Mouse (Mus musculus) kidney, embryonic 15.5 days (tissue): ENCODE measurements at regions not wholly inside any gene's neighbourhood (a gene's known extent, or its start where the extent isn't known, plus 50 kb on each side); places are given as distances from the start of the nearest gene placed in this dataset.

Experiments used
- ATAC-seq: fragments of 200-750 bp; cut with Nextera tagmentation; replicated peaks from 2 replicates; pipeline ENCODE4 v1.8.0; 2017; ENCODE audit warnings: moderate TSS enrichment; ENCODE audit not compliant: low FRiP score
- H3K27ac ChIP-seq: fragments of 300-500 bp; sonication (generic); 2 replicates; pipeline ENCODE4 v1.5.1; 2015; ENCODE audit warnings: mild to moderate bottlenecking, inconsistent platforms
- H3K27me3 ChIP-seq: fragments of 300-500 bp; sonication (generic); 2 replicates; pipeline ENCODE4 v1.6.1; 2015; ENCODE audit warnings: inconsistent platforms
- H3K36me3 ChIP-seq: fragments of 300-500 bp; sonication (generic); 2 replicates; pipeline ENCODE4 v1.6.1; 2015; ENCODE audit warnings: inconsistent platforms
- H3K4me1 ChIP-seq: fragments of 300-500 bp; sonication (generic); 2 replicates; pipeline ENCODE4 v1.6.1; 2015; ENCODE audit warnings: inconsistent platforms
- H3K4me2 ChIP-seq: fragments of 300-500 bp; sonication (generic); 2 replicates; pipeline ENCODE4 v1.6.1; 2015; ENCODE audit warnings: moderate library complexity, mild to moderate bottlenecking, inconsistent platforms
- H3K4me3 ChIP-seq: fragments of 300-500 bp; sonication (generic); replicated peaks from 2 replicates; pipeline ENCODE4 v1.5.1; 2015; ENCODE audit warnings: mild to moderate bottlenecking, inconsistent platforms
- H3K9ac ChIP-seq: fragments of 300-500 bp; sonication (generic); 2 replicates; pipeline ENCODE4 v1.6.1; 2015; ENCODE audit warnings: mild to moderate bottlenecking, inconsistent platforms
- H3K9me3 ChIP-seq: fragments of 300-500 bp; sonication (generic); replicated peaks from 2 replicates; pipeline ENCODE4 v1.6.1; 2016; ENCODE audit warnings: inconsistent platforms
- whole genome bisulfite sequencing: fragments of 180-500 bp; shearing (Covaris S2); methylation state at CpG from one replicate; pipeline ENCODE4 v1.1.7; 2015; ENCODE audit warnings: mixed read lengths; 5-methylcytosine and 5-hydroxymethylcytosine counted together

- H3K27ac ChIP-seq: peak overlapping the region; percentile 68
- peaks cover 5% of the 10 kb centered on the region; the same call in 1 of the 2 replicates for H3K9me3 ChIP-seq
- WGBS: 9% methylated on average over 7 of the region's 7 CpGs
- no peak overlapping the region for H3K9ac ChIP-seq
- peak; percentile 93 for ATAC-seq
- peak overlapping the region; percentile 20; the same call in 1 of the 2 replicates for H3K4me2 ChIP-seq
- no peaks in the 10 kb centered on the region for H3K27me3 ChIP-seq
- H3K36me3 ChIP-seq: no peaks in the 10 kb centered on the region
- no peak overlapping the region for H3K4me3 ChIP-seq
- H3K4me1 ChIP-seq: peaks cover 9% of the 10 kb centered on the region; the same call in 1 of the 2 replicates
Measured at GRCm38 (mm10) chr4:81005507-81006328, 95.3 kb downstream of the Lurap1l start.

DNA sequence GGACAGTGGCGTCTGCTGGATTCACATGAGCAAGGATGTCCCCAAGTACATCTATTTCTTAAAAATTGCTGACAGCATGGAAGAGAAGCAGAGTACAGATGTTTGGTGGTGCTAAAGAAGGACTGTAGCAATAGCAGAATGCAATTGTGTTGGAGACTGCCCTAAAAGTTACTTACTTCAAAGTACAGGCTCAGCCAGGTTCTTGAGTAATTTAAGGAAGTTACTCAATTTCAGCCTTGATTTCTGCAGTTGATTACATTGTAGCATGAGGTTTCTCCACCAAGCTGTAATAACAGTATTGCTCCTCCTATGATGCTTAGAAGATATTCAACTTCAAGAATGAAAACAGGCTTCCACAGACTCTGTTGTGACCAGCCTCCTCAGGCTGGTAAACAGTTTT lies 96.1 kb downstream of the Lurap1l start:
- H3K27ac ChIP-seq: peak overlapping the region; percentile 68
- WGBS: 34% methylated on average over 1 of the region's 1 CpGs
- ATAC-seq: no peak

GRCm38 (mm10) chr4:81021850-81022249 lies 111.4 kb downstream of the Lurap1l start:
- Histone ChIP-seq H3K9ac (no peak overlapping the region), H3K9me3 (no peaks in the 10 kb centered on the region), H3K4me2 (no peak overlapping the region), H3K36me3 (no peaks in the 10 kb centered on the region), H3K4me1 (no peaks in the 10 kb centered on the region), H3K27me3 (no peaks in the 10 kb centered on the region), H3K27ac (no peak overlapping the region), H3K4me3 (no peak overlapping the region)
- 66% methylated on average over 2 of the region's 2 CpGs for WGBS
- ATAC-seq: no peak

More for the DNA sequence above, 96.1 kb downstream of the Lurap1l start:
- Histone ChIP-seq H3K9ac (no peak overlapping the region), H3K9me3 (no peaks in the 10 kb centered on the region), H3K4me2 (no peak overlapping the region), H3K27me3 (no peaks in the 10 kb centered on the region), H3K4me3 (no peak overlapping the region), H3K36me3 (no peaks in the 10 kb centered on the region), H3K4me1 (peaks cover 9% of the 10 kb centered on the region; the same call in 1 of the 2 replicates)

DNA sequence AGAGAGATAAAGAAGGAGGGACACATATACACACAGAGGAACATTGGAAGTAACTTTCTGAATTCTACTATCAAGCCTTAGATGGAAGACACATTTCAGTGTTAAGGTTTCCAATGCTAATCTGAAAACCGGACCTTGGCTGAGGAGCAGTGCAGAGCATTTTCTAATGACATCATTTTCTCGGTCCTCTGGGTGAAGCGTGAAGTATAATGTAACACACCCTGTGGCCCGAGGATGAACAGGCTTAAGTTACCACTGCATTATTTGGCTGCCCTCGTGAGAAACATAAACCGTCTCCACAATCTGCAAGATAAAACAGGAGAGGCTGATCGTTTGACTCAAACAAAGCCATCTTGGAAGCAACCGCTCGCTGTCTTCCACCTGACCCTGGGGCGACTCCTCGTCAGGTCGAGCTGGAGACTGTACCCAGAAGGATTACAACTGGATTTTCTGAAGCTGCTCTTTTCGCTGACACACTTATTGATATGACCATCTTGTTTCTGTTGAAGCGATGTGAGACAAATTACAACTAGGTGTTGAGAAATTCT lies 113.1 kb downstream of the Lurap1l start:
- Histone ChIP-seq H3K36me3 (no peaks in the 10 kb centered on the region), H3K4me1 (no peaks in the 10 kb centered on the region), H3K9me3 (no peaks in the 10 kb centered on the region), H3K4me2 (peak overlapping the region; percentile 30), H3K4me3 (no peak overlapping the region), H3K27me3 (no peaks in the 10 kb centered on the region), H3K27ac (0 out of 2 replicates have a peak overlapping the region, but pooled peaks have one; percentile 13), H3K9ac (no peak overlapping the region)
- peak; percentile 89 for ATAC-seq
- WGBS: 40% methylated on average over 14 of the region's 14 CpGs

GRCm38 (mm10) chr4:81027558-81027957 lies 117.1 kb downstream of the Lurap1l start:
- WGBS: 90% methylated on average over 1 of the region's 1 CpGs
- H3K4me2 ChIP-seq: no peak overlapping the region
- H3K36me3 ChIP-seq: no peaks in the 10 kb centered on the region
- H3K27ac ChIP-seq: no peak overlapping the region
- no peaks in the 10 kb centered on the region for H3K27me3 ChIP-seq
- no peak for ATAC-seq
- no peak overlapping the region for H3K4me3 ChIP-seq
- no peaks in the 10 kb centered on the region for H3K9me3 ChIP-seq
- no peak overlapping the region for H3K9ac ChIP-seq
- no peaks in the 10 kb centered on the region for H3K4me1 ChIP-seq

GRCm38 (mm10) chr4:81030671-81031070 lies 120.2 kb downstream of the Lurap1l start:
- no peak for ATAC-seq
- no peak overlapping the region for H3K9ac ChIP-seq

DNA sequence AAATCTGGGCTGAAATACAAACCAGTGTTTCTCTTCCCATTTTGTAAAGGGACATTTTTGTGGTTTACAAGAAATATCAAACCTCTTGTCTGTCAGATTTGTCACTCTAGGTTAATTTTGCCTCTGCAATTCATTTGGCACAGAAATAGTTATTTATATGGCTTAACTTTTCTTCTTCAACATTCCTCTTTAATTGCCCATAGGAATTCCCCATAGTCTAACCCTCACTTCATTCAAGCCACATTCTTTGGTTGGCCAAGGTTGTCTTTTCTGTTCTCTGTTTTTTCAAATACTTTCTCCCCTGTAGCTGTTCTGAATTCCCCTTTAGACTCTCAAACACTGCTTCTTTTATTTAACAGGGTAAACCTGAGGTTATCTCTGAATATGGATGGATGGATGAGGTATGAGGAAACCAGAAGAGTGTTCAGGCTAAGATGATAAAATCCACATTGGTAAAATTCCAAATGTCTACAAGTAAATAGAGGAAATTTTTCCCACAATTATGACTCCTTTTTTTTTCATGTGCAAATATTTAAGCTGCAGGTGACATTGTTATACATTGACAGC lies 127.0 kb downstream of the Lurap1l start:
- Histone ChIP-seq H3K36me3 (no peaks in the 10 kb centered on the region), H3K4me1 (no peaks in the 10 kb centered on the region), H3K27ac (no peak overlapping the region), H3K4me3 (no peak overlapping the region), H3K4me2 (no peak overlapping the region), H3K27me3 (no peaks in the 10 kb centered on the region), H3K9me3 (no peaks in the 10 kb centered on the region), H3K9ac (no peak overlapping the region)
- no peak for ATAC-seq

More at GRCm38 (mm10) chr4:81030671-81031070, 120.2 kb downstream of the Lurap1l start:
- H3K4me2 ChIP-seq: no peak overlapping the region
- H3K27me3 ChIP-seq: no peaks in the 10 kb centered on the region
- no peak overlapping the region for H3K4me3 ChIP-seq
- H3K4me1 ChIP-seq: no peaks in the 10 kb centered on the region
- no peaks in the 10 kb centered on the region for H3K36me3 ChIP-seq
- 75% methylated on average over 3 of the region's 3 CpGs for WGBS
- H3K9me3 ChIP-seq: no peaks in the 10 kb centered on the region
- no peak overlapping the region for H3K27ac ChIP-seq

- H3K27me3 ChIP-seq: no peaks in the 10 kb centered on the region
- no peak overlapping the region for H3K4me3 ChIP-seq
- H3K4me2 ChIP-seq: no peak overlapping the region
- H3K27ac ChIP-seq: no peak overlapping the region
- no peaks in the 10 kb centered on the region for H3K9me3 ChIP-seq
- no peak for ATAC-seq
- H3K36me3 ChIP-seq: no peaks in the 10 kb centered on the region
- WGBS: 90% methylated on average over 1 of the region's 1 CpGs
- H3K9ac ChIP-seq: no peak overlapping the region
- H3K4me1 ChIP-seq: peaks cover 3% of the 10 kb centered on the region; the same call in 1 of the 2 replicates
Measured at GRCm38 (mm10) chr4:81058227-81058626, 147.8 kb downstream of the Lurap1l start.

DNA sequence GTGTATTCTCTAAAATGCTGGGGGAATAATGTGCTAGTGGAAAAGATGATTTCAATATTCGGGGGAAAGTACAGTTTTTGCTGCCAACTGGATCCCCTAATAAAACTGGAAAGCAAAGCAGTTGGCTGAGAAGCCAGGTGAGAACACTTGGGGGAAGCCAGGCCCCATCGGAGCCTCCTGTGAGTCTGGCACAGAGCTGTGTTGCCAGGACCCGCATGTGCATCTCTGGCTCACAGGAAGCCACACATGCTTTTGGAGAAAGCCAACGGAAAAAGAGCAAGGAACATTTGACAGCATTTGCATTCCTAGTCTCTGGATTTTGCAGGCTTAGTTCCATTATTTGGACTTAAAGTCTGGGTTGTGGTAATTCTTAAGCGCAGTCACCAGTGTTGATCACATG lies 148.4 kb downstream of the Lurap1l start:
- 82% methylated on average over 5 of the region's 5 CpGs for WGBS
- no peak overlapping the region for H3K4me3 ChIP-seq
- H3K4me1 ChIP-seq: peaks cover 3% of the 10 kb centered on the region; the same call in 1 of the 2 replicates
- no peaks in the 10 kb centered on the region for H3K27me3 ChIP-seq
- no peaks in the 10 kb centered on the region for H3K36me3 ChIP-seq
- H3K9me3 ChIP-seq: no peaks in the 10 kb centered on the region
- no peak overlapping the region for H3K4me2 ChIP-seq
- no peak for ATAC-seq
- H3K9ac ChIP-seq: no peak overlapping the region
- H3K27ac ChIP-seq: 0 out of 2 replicates have a peak overlapping the region, but pooled peaks have one; percentile 45

- H3K27ac ChIP-seq: peak overlapping the region; percentile 45
- peak; percentile 62 for ATAC-seq
Measured at GRCm38 (mm10) chr4:81059356-81059755, 148.9 kb downstream of the Lurap1l start.

GRCm38 (mm10) chr4:81082290-81082947 lies 172.0 kb downstream of the Lurap1l start:
- Histone ChIP-seq H3K27ac (no peak overlapping the region), H3K36me3 (no peaks in the 10 kb centered on the region), H3K4me3 (no peak overlapping the region), H3K27me3 (no peaks in the 10 kb centered on the region), H3K4me2 (no peak overlapping the region), H3K4me1 (no peaks in the 10 kb centered on the region), H3K9ac (no peak overlapping the region), H3K9me3 (no peaks in the 10 kb centered on the region)
- ATAC-seq: no peak
- 75% methylated on average over 6 of the region's 6 CpGs for WGBS

More at GRCm38 (mm10) chr4:81059356-81059755, 148.9 kb downstream of the Lurap1l start:
- Histone ChIP-seq H3K9me3 (no peaks in the 10 kb centered on the region), H3K4me1 (peaks cover 3% of the 10 kb centered on the region; the same call in 1 of the 2 replicates), H3K4me3 (no peak overlapping the region), H3K27me3 (no peaks in the 10 kb centered on the region), H3K9ac (no peak overlapping the region), H3K4me2 (no peak overlapping the region), H3K36me3 (no peaks in the 10 kb centered on the region)
- WGBS: 64% methylated on average over 3 of the region's 3 CpGs

- Histone ChIP-seq H3K27me3 (no peaks in the 10 kb centered on the region), H3K4me3 (no peak overlapping the region), H3K9me3 (no peaks in the 10 kb centered on the region), H3K36me3 (no peaks in the 10 kb centered on the region), H3K4me1 (no peaks in the 10 kb centered on the region), H3K9ac (no peak overlapping the region), H3K4me2 (no peak overlapping the region), H3K27ac (no peak overlapping the region)
- no peak for ATAC-seq
- WGBS: 31% methylated on average over 4 of the region's 4 CpGs
Measured at GRCm38 (mm10) chr4:81085188-81085587, 174.7 kb downstream of the Lurap1l start.
